Mouse (Mus musculus) neural tube, embryonic 11.5 days (tissue): ENCODE data around the gene Gm15127. TPM values are rescaled to one million over a fixed set of nuclear protein-coding genes. Genes with fewer than 3 reads are reported as not detected.
"Not testable (repeated sequence)": the region's sequence is repeated elsewhere in the genome, so short reads cannot be mapped to it uniquely, and the experiment has no call there.

Experiments
- ATAC-seq: fragments of 200-750 bp; cut with Nextera tagmentation; 2 replicates; pipeline ENCODE4 v1.8.0; 2017; ENCODE audit warnings: moderate number of reproducible peaks, mild to moderate bottlenecking, moderate TSS enrichment, moderate library complexity; ENCODE audit not compliant: insufficient read depth, low FRiP score, low TSS enrichment
- DNase-seq: peaks from one replicate; pipeline ENCODE4 v3.0.0-alpha.2; 2015; ENCODE audit warnings: low spot score
- H3K27ac ChIP-seq: fragments of 300-500 bp; sonication (generic); 2 replicates; pipeline ENCODE4 v1.5.1; 2014; ENCODE audit warnings: low read depth, mild to moderate bottlenecking, low read length
- H3K27me3 ChIP-seq: fragments of 300-500 bp; sonication (generic); 2 replicates; pipeline ENCODE4 v1.6.1; 2014; ENCODE audit warnings: mild to moderate bottlenecking, low read length, mixed read lengths; ENCODE audit not compliant: control insufficient read depth, insufficient read depth
- H3K36me3 ChIP-seq: fragments of 300-500 bp; sonication (generic); 2 replicates; pipeline ENCODE4 v1.6.1; 2014; ENCODE audit warnings: mild to moderate bottlenecking, low read length, moderate library complexity, mixed read lengths; ENCODE audit not compliant: control insufficient read depth, insufficient read depth
- H3K4me1 ChIP-seq: fragments of 300-500 bp; sonication (generic); 2 replicates; pipeline ENCODE4 v1.6.1; 2014; ENCODE audit warnings: low read length, mixed read lengths; ENCODE audit not compliant: control insufficient read depth, insufficient read depth
- H3K4me2 ChIP-seq: fragments of 300-500 bp; sonication (generic); 2 replicates; pipeline ENCODE4 v1.6.1; 2014; ENCODE audit warnings: low read depth, mild to moderate bottlenecking, moderate library complexity
- H3K4me3 ChIP-seq: fragments of 300-500 bp; sonication (generic); 2 replicates; pipeline ENCODE4 v1.5.1; 2014; ENCODE audit warnings: low read depth, low read length
- H3K9ac ChIP-seq: fragments of 300-500 bp; sonication (generic); 2 replicates; pipeline ENCODE4 v1.6.1; 2014; ENCODE audit warnings: mild to moderate bottlenecking, low read length
- H3K9me3 ChIP-seq: fragments of 300-500 bp; sonication (generic); 2 replicates; pipeline ENCODE4 v1.6.1; 2016; ENCODE audit warnings: low read length; ENCODE audit not compliant: control insufficient read depth
- WGBS: fragments of 180-500 bp; shearing (Covaris S2); extraction: QIAGEN DNeasy Blood & Tissue Kit; methylation state at CpG from one replicate; pipeline ENCODE4 v1.1.7; 2014; 5-methylcytosine and 5-hydroxymethylcytosine counted together
- polyA plus RNA-seq: library from polyadenylated mRNA; unstranded; fragments of >200 nt; fragmentation: Nextera tagmentation; extraction: Ambion mirVana; gene quantifications from 2 replicates; pipeline ENCODE4 v1.2.1, GENCODE M21; 2014

Gm15127 gene
- polyA plus RNA-seq = not detected in 2 replicates

GRCm38 (mm10) chrX:148663298-148663697 is at the start of gene Gm15127:
Gene Gm15127, plus strand, starts transcription at chrX:148663598.
- H3K27me3 ChIP-seq, H3K9ac ChIP-seq, H3K4me2 ChIP-seq, H3K4me3 ChIP-seq, H3K9me3 ChIP-seq, ATAC-seq, H3K4me1 ChIP-seq, H3K36me3 ChIP-seq, DNase-seq, H3K27ac ChIP-seq: not testable (repeated sequence)
- WGBS = 80% methylated on average over 3 of the region's 4 CpGs

- not testable (repeated sequence) for H3K9ac ChIP-seq, DNase-seq, ATAC-seq, H3K4me1 ChIP-seq, H3K27me3 ChIP-seq, H3K27ac ChIP-seq, H3K9me3 ChIP-seq, H3K4me3 ChIP-seq, H3K36me3 ChIP-seq, H3K4me2 ChIP-seq
- WGBS = 86% methylated on average over 4 of the region's 7 CpGs
These were observed 48.3 kb upstream of the Gm15127 start, which contains the start of gene Gm8334 for GRCm38 (mm10) chrX:148615053-148615452. Gene Gm8334, minus strand, starts transcription at chrX:148615153.

GRCm38 (mm10) chrX:148676290-148676689 is 12.9 kb downstream of the Gm15127 start:
- H3K4me2 ChIP-seq, H3K9ac ChIP-seq, H3K27ac ChIP-seq, H3K4me1 ChIP-seq, H3K27me3 ChIP-seq, H3K36me3 ChIP-seq, H3K4me3 ChIP-seq, ATAC-seq, DNase-seq, H3K9me3 ChIP-seq: not testable (repeated sequence)
- WGBS = 25% methylated on average over 1 of the region's 1 CpGs

Other genes starting within 250 kb of the Gm15127 start
- not detected in 2 replicates for gene Gm15114, start 174.6 kb upstream of the Gm15127 start, polyA plus RNA-seq
- gene Gm8334, start 48.4 kb upstream of the Gm15127 start, polyA plus RNA-seq = not detected in 2 replicates
- not detected in 2 replicates for gene Luzp4, start 194.0 kb downstream of the Gm15127 start, polyA plus RNA-seq